Mouse (Mus musculus) thymus, postnatal 10 days (tissue): Measurements from ENCODE around the gene Man2a1.

Source experiments
- DNase-seq, 2 experiments: peaks; one replicate each; pipeline ENCODE4 v3.0.0; 2021; ENCODE audit warnings: low spot score in 2 of 2

Gene Man2a1

GRCm38 (mm10) chr17:64624439-64624838, 23.9 kb downstream of the Man2a1 start:
- no peak for DNase-seq

DNA sequence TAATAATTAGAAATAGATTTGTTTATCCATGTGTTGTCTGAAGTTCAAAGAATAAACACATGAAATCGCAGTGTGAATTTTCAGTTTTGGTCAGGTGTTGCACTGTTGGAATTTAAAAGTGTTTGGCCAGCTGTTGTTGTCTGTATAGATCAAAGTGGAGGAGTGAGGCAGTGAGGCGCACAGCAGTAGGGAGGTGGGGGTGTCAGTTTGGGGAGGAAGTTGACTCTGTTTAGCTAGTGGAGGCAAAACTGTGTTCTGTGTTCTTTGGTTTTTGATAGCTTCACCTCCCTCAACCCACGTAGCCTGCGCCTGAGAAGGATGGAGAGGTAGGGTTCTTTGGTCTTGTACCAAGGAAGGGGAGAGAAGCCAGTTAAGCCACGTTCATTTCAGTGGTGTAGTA, 28.3 kb downstream of the Man2a1 start:
- DNase-seq: peak; percentile 40 to 47

DNA sequence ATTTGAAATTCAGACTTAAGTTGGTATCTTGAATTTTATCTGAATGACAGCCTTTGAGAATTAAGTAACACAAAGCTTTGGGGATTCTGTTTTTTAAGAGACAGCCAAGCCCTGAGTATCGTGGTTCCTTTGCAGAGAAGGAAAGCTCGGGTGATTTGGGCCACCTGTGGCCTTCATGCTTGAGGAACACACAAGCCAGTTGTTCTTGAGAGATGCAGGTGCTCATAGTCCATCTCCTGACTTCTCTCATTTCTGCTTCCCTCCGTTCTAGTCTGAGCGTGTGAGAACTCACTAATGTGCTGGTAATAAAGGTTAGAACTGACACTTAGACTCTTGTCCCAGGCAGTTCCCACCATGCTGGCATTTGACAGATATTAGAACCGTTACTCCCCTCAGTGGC, 28.9 kb downstream of the Man2a1 start:
- no peak for DNase-seq

DNA sequence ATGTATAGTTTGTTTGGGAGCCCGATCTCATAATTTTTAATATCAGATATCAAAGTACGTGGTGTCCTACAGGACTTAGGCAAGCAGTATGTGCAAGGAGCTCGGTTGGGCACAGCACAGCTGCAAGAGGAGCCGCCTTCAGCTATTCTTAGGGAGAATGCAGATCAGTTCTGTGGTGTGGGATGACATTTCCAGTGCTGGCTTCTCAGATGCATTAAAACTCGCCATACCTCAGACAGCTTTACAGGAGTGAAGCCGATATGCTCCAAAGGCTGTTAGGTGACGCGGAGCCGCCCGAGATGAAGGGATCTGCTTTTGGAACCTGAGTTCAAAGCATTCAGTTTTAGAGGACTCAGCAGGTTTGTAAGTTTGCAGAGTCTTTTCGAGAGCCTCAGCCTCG, 30.0 kb downstream of the Man2a1 start:
- DNase-seq: no peak

DNA sequence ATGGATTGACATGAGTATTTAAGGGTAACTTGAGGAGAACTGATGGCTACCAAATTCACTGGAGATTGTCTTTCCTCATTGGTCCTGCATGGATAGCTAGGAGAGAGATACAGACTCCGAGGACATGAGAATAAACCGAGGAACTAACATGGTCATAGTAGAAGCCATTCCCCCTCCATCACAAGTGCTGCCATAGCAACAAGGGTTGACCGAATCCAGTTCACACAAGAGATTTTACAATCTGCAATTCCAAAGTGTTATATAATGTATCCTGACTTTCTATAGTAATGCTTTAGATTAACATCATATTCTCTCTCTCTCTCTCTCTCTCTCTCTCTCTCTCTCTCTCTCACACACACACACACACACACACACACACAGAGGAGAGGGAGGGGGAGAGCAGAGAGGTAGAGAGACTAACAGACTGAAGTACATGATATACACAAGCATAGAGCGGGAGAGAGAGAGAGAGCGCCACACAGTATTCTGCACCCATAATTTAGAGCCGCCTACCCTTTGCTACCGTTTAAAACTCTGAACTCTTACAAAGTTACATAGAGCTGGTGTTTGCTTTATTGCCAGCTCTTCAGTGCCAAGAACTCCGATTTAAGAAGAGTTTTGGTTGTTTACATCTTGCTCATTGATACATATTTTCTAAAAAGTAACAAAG, 37.5 kb downstream of the Man2a1 start:
- no peak for DNase-seq

- no peak for DNase-seq
Observed at GRCm38 (mm10) chr17:64641376-64641775, 40.8 kb downstream of the Man2a1 start.

GRCm38 (mm10) chr17:64643644-64644043, 43.1 kb downstream of the Man2a1 start:
- DNase-seq: no peak

DNA sequence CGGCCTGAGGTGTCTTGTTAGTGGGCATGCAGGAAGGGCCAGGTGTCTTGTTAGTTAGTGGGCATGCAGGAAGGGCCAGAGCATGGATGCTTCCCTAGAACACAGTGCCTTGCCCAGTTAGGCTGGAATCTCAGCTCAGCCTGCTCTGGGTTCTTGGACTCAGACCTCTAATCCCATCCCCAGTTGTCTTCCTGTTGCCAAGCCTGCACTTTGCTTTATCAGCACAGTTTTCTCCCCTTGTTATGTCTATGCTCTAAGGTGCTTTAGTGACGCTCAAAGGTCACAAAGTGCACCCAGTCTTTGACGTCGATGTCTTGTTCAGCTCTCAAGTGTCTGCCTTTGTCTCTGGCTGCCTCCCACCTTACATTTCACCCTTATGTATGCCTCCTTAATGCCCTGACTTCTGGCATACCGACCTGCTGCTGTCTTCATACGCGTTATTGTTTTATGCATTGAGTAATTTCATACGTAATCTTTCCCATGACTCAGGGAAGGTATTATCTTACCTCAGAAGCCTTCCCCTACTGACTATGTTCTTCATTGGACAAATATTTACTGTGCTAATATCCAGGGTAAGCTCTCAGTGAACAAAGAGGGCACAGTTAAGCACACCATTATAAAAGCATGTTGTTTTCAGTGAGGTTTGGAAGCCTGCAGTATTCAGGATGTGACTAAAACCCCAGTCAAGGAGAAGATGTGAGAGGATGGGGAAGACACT, 44.5 kb downstream of the Man2a1 start:
- no peak for DNase-seq

GRCm38 (mm10) chr17:64647396-64647795, 46.9 kb downstream of the Man2a1 start:
- DNase-seq: no peak

GRCm38 (mm10) chr17:64650702-64651101, 50.2 kb downstream of the Man2a1 start:
- DNase-seq: no peak

- no peak for DNase-seq
Observed at GRCm38 (mm10) chr17:64653621-64654020, 53.1 kb downstream of the Man2a1 start.

DNA sequence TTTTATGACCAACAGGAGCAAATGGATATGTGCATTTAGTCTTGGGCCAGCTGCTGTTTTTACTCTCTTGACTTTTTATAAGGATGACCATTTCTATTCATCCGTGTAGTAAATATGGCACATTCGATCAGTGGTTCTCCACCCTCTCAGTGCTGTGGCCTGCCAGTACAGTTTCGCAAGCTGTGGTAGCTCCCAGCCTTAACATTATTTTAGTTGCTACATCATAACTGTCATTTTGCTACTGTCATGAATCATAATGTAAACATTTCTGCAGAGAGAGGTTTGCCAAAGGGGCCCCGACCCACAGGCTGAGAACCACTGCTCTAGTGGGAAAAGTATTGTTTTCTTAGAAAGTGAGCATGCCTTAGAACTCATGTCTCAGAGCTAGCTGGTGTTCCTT, 59.1 kb downstream of the Man2a1 start:
- no peak for DNase-seq

GRCm38 (mm10) chr17:64666518-64666917, 66.0 kb downstream of the Man2a1 start:
- DNase-seq: no peak

DNA sequence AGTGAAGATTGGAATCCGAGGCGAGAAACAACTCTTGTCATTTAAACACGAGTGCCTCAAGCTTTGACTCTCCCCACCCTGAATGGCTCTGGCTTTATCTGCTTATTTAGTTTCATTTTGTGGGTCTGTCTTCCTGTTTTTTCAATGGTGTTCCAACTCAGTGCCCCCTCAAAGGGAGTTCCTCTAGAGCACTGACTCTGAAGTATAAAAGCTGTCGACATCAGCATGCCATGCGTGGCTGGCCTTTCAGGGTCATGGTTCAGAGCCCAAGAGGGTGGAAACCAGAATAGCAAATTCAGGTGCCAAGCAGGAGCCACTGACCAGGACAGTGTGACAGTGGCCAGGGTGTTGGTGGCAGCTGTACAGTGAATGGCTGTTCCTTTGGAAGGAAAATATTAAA, 68.0 kb downstream of the Man2a1 start:
- DNase-seq: no peak

DNA sequence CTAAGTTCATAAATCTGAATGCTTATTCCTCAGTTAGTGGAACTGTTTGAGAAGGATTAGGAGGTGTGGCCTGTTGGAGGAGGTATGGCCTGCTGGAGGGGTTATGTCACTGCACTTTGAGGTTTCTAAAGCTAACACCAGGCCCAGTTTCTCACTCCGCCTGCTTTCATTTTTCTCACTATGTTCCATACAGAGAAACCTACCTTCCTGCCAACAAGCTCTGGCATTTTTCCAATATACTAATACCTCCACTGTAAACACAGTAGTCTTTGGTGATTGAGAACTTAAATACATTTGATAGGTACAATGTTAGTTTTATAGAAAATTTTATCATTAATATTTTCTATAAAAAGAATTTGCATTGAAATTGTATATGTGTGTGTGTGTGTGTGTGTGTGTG, 73.9 kb downstream of the Man2a1 start:
- no peak for DNase-seq

DNA sequence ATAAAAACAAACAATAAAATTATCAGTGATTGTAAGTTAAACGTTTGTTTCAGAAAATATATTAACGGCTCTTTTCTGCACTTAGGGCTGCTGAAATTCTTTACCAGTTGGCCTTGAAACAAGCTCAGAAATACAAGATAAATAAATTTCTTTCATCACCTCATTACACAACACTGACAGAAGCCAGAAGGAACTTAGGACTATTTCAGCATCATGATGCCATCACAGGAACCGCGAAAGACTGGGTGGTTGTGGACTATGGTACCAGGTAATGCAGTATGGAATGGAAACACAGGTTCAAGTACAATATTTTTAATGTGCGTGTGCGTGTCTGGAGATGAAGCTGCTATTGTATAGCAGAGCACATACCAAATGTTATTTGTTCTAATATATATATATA, 74.4 kb downstream of the Man2a1 start:
- no peak for DNase-seq

GRCm38 (mm10) chr17:64676735-64677469, 76.4 kb downstream of the Man2a1 start:
- no peak for DNase-seq

GRCm38 (mm10) chr17:64681461-64681860, 80.9 kb downstream of the Man2a1 start:
- DNase-seq: no peak

DNA sequence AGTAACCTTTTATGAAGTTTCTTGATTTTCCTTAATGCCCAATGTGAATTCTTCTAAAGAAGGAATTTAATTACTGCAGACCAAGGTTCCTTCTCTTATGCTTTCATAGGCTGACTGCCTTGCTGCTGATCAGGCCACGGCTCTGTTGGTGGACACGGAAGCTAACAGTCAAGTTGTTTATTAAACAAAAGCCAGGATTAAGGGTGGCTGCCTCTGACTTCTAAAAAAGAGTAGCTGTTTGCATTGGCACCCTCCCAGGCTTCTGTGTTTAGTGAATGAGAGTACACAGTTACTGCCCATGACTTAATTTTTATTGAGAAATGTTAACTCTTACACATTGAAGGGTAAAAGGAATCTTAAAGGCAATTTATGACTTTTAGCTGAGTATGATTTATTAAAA, 81.4 kb downstream of the Man2a1 start:
- no peak for DNase-seq

DNA sequence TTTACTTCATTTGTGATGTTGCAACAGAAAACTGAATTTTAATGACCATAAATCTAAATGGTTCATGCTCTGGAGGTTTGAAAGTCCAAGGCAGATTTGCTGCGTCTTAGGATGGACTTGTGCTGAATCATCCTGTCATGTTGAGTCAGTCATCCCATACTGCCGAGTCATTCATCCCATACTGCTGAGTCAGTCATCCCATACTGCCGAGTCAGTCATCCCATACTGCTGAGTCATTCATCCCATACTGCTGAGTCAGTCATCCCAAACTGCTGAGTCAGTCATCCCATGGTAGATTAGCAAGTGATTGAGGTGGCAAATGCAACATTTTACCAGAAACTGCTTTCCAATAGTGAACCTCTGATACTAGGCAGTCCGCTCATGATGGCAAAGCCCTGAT, 83.6 kb downstream of the Man2a1 start:
- DNase-seq: no peak

DNA sequence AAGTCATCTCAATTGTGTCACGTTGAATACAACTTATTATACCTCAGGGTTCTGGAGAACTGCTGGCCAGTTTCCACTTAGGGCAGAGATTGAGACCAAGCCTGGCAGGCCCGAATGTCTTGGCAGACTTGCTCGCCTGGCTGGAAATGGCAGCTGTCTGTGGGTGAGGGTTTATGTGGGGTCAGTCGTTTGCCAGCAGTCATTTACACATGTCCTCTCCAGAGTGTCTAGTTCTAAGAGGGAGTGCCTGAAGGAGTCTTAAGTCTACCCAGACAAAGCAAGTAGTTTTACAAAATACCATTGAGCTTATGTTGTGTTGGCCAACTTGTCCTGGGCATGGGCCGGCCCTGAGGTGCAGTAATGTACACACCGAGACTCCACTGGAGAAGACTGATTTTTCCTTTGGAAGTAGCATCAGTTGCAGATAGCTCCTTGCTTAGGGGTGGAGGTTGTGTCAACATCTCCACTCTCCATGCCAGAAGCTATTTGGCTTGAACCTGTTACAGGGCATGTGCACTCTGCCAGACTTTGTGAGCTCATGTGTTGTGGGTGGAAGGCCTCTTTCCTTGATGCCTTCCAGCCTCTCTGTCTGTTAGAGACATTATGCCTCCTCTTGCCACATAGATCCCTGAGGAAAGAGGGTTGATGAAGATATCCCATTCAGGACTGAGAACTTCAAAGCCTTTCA, 84.8 kb downstream of the Man2a1 start:
- no peak for DNase-seq

GRCm38 (mm10) chr17:64689614-64690013, 89.1 kb downstream of the Man2a1 start:
- DNase-seq: no peak
